Comparison of ENCODE assay signal across 10 mouse cellular contexts in genomic region chr1:190171750-190172149, GRCm38 (mm10). TPM values are rescaled to one million over a fixed set of nuclear protein-coding genes. Genes with fewer than 3 reads are reported as not detected.
A peak's percentile ranks its signal among the peaks of the same experiment; 100 is the strongest.
DNase-seq lines count a peak whose midpoint lies in the region; ATAC-seq and TF ChIP-seq lines count a peak whose summit lies in the region.
"Had no signal": no experiment of that assay in that cellular context is flagged by ENCODE, and none has a peak within 500 bp of the region (broad histone marks: within the 10 kb centered on the region; RNA-seq: fewer than 3 reads in every experiment).

No protein-coding gene starts in this region.

- H3K9ac ChIP-seq in lung, embryonic 15.5 days: no peak overlapping the region
- H3K9ac ChIP-seq in limb, embryonic 14.5 days (ENCODE audit: low read depth, low read length, severe bottlenecking): no peak overlapping the region
- no peak overlapping the region for H3K9ac ChIP-seq in neural tube, embryonic 15.5 days (replicated peaks)

- H3K27me3 ChIP-seq in lung, embryonic 15.5 days: peaks cover 91% of the 10 kb centered on the region
- H3K27me3 ChIP-seq in limb, embryonic 14.5 days (ENCODE audit: control insufficient read depth, insufficient read depth, low read length): peaks cover 87% of the 10 kb centered on the region
- peaks cover 33% of the 10 kb centered on the region for H3K27me3 ChIP-seq in neural tube, embryonic 15.5 days (replicated peaks)

- no peaks in the 10 kb centered on the region for H3K9me3 ChIP-seq in lung, embryonic 15.5 days
- no peaks in the 10 kb centered on the region for H3K9me3 ChIP-seq in limb, embryonic 14.5 days (ENCODE audit: control insufficient read depth, low read length)
- no peaks in the 10 kb centered on the region for H3K9me3 ChIP-seq in neural tube, embryonic 15.5 days (replicated peaks)

- TF ChIP-seq POLR2A in limb, embryonic 14.5 days (IDR thresholded peaks at IDR 0.05; ENCODE audit: borderline replicate concordance, extremely low read depth, insufficient read depth, insufficient read length): no peak

- H3K36me3 ChIP-seq in lung, embryonic 15.5 days: no peaks in the 10 kb centered on the region
- no peaks in the 10 kb centered on the region for H3K36me3 ChIP-seq in limb, embryonic 14.5 days (ENCODE audit: control insufficient read depth, insufficient read depth, low read length)
- H3K36me3 ChIP-seq in neural tube, embryonic 15.5 days: no peaks in the 10 kb centered on the region

- no peak overlapping the region for H3K27ac ChIP-seq in lung, embryonic 15.5 days
- no peak overlapping the region for H3K27ac ChIP-seq in limb, embryonic 14.5 days (replicated peaks; ENCODE audit: low read depth, low read length)
- no peak overlapping the region for H3K27ac ChIP-seq in neural tube, embryonic 15.5 days (replicated peaks)
- H3K27ac ChIP-seq: macrophage had no signal

- H3K4me1 ChIP-seq in lung, embryonic 15.5 days: peaks cover 55% of the 10 kb centered on the region
- peaks cover 20% of the 10 kb centered on the region for H3K4me1 ChIP-seq in limb, embryonic 14.5 days (ENCODE audit: control insufficient read depth, insufficient read depth, low read length)
- H3K4me1 ChIP-seq in neural tube, embryonic 15.5 days: peaks cover 64% of the 10 kb centered on the region

- DNase-seq in cerebellum, adult 11-12 months: peak; percentile 30
- no peak for DNase-seq in cerebellum, postnatal 4 days (ENCODE audit: low spot score in 2 of 2)
- DNase-seq in lung, adult 18-20 months: no peak
- no peak for DNase-seq in limb, embryonic 14.5 days (ENCODE audit: low spot score)
- no peak for DNase-seq in kidney, postnatal 4 days
- DNase-seq in kidney, postnatal 36 days: no peak
- DNase-seq: kidney, postnatal 25 days had no signal

- 2% methylated on average over 12 of the region's 12 CpGs for WGBS in lung, embryonic 15.5 days
- 1% methylated on average over 12 of the region's 12 CpGs for WGBS in limb, embryonic 14.5 days
- WGBS in neural tube, embryonic 15.5 days: 2% methylated on average over 12 of the region's 12 CpGs

- no peak for ATAC-seq in lung, embryonic 15.5 days (ENCODE audit: borderline replicate concordance, extremely low read depth, low FRiP score, low TSS enrichment)
- no peak for ATAC-seq in limb, embryonic 14.5 days (ENCODE audit: low FRiP score, low read depth)
- no peak for ATAC-seq in neural tube, embryonic 15.5 days (ENCODE audit: low FRiP score)

- 0 out of 2 replicates have a peak overlapping the region, but pooled peaks have one; percentile 3 for H3K4me3 ChIP-seq in lung, embryonic 15.5 days
- 0 out of 2 replicates have a peak overlapping the region, but pooled peaks have one; percentile 4 for H3K4me3 ChIP-seq in limb, embryonic 14.5 days (replicated peaks; ENCODE audit: low read length)
- H3K4me3 ChIP-seq in neural tube, embryonic 15.5 days (replicated peaks): peak overlapping the region; percentile 69

- peak overlapping the region; percentile 96; the same call in 1 of the 2 replicates for H3K4me2 ChIP-seq in lung, embryonic 15.5 days
- no peak overlapping the region for H3K4me2 ChIP-seq in limb, embryonic 14.5 days (replicated peaks; ENCODE audit: low read depth, low read length, severe bottlenecking)
- H3K4me2 ChIP-seq in neural tube, embryonic 15.5 days: peak overlapping the region; percentile 96

RNA-seq across cellular contexts. Expression of gene Prox1, which starts 1.2 kb away (rescaled TPM):
- polyA plus RNA-seq in lung, embryonic 15.5 days (2015; fragmentation: Nextera tagmentation; extraction: Ambion mirVana): 1.8 and 2.0 TPM in 2 replicates
- polyA plus RNA-seq in limb, embryonic 14.5 days (2012; rRNA removed): 2.6 and 2.9 TPM in 2 replicates
- polyA plus RNA-seq in limb, embryonic 14.5 days (2014; fragmentation: Nextera tagmentation; extraction: Ambion mirVana): 2.7 and 3.1 TPM in 2 replicates
- 9.1 and 9.7 TPM in 2 replicates for polyA plus RNA-seq in neural tube, embryonic 15.5 days (2015; fragmentation: Nextera tagmentation; extraction: Ambion mirVana)

Comparison
In these comparisons a context has a peak if more than half of its experiments do, and no peak if none do; other contexts are left out.
1. H3K4me3 ChIP-seq: peak in every context shown above with its lines; median percentile 69 in neural tube, embryonic 15.5 days; 4 in limb, embryonic 14.5 days; 3 in lung, embryonic 15.5 days.